Mouse (Mus musculus): ENCODE data around the gene Gm2237.
A peak's percentile ranks its signal among the peaks of the same experiment; 100 is the strongest.
"Not testable (repeated sequence)": the region's sequence is repeated elsewhere in the genome, so short reads cannot be mapped to it uniquely, and the experiment has no call there.

Gm2237 gene

GRCm38 (mm10) chr14:19584804-19585667, at the start of gene Gm2237:
Gene Gm2237 (minus strand): TSS chr14:19585135.
- peak; percentile 15 to 40 for DNase-seq

- not testable (repeated sequence) for DNase-seq
These were observed 17.5 kb upstream of the Gm2237 start, which contains the start of gene Gm5458 for GRCm38 (mm10) chr14:19602481-19602880. Gene Gm5458 (minus strand): TSS chr14:19602581.

DNA sequence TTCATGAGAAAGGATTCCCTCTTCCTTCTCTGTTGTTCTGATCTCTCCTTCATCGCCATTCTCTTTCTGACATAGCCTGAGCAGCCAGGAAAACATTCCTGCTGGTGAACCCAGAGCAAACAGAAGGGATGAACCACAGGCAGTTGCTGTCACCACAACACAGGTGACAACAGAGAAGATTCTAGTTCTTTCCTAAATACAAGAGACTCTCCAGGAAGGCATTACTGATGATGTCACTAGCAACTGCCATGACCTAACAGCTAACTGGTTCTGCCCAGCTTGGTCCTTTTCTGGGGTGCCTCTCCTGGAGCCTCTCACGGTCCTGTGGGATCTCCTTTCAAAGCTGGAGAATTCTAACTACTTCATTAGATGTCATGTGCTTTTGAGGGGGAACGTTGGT, 35.1 kb downstream of the Gm2237 start, which contains the start of gene Gm2244:
TSS of gene Gm2244 (minus strand) at position 101 of the 400 bp plus-strand sequence.
- DNase-seq = not testable (repeated sequence)
